Mouse (Mus musculus) heart, embryonic 15.5 days (tissue): ENCODE data around the gene Hyal2. TPM values are rescaled to one million over a fixed set of nuclear protein-coding genes. Genes with fewer than 3 reads are reported as not detected.
"Not testable (repeated sequence)": the region's sequence is repeated elsewhere in the genome, so short reads cannot be mapped to it uniquely, and the experiment has no call there.

Source experiments
- ATAC-seq: fragments of 200-750 bp; cut with Nextera tagmentation; replicated peaks from 2 replicates; pipeline ENCODE4 v1.8.0; 2017; ENCODE audit warnings: low read depth, moderate TSS enrichment; ENCODE audit not compliant: insufficient number of reproducible peaks, insufficient read depth, low FRiP score
- H3K27ac ChIP-seq: fragments of 300-500 bp; sonication (generic); 2 replicates; pipeline ENCODE4 v1.5.1; 2015; ENCODE audit warnings: mild to moderate bottlenecking, inconsistent platforms
- H3K27me3 ChIP-seq: fragments of 300-500 bp; sonication (generic); 2 replicates; pipeline ENCODE4 v1.6.1; 2015; ENCODE audit warnings: inconsistent platforms
- H3K36me3 ChIP-seq: fragments of 300-500 bp; sonication (generic); 2 replicates; pipeline ENCODE4 v1.6.1; 2015; ENCODE audit warnings: mild to moderate bottlenecking, inconsistent platforms
- H3K4me1 ChIP-seq: fragments of 300-500 bp; sonication (generic); replicated peaks from 2 replicates; pipeline ENCODE4 v1.6.1; 2015; ENCODE audit warnings: inconsistent platforms
- H3K4me2 ChIP-seq: fragments of 300-500 bp; sonication (generic); 2 replicates; pipeline ENCODE4 v1.6.1; 2015; ENCODE audit warnings: inconsistent platforms, mild to moderate bottlenecking, moderate library complexity
- H3K4me3 ChIP-seq: fragments of 300-500 bp; sonication (generic); 2 replicates; pipeline ENCODE4 v1.5.1; 2015; ENCODE audit warnings: mild to moderate bottlenecking, inconsistent platforms
- H3K9ac ChIP-seq: fragments of 300-500 bp; sonication (generic); 2 replicates; pipeline ENCODE4 v1.6.1; 2015; ENCODE audit warnings: mild to moderate bottlenecking, inconsistent platforms
- H3K9me3 ChIP-seq: fragments of 300-500 bp; sonication (generic); replicated peaks from 2 replicates; pipeline ENCODE4 v1.6.1; 2016; ENCODE audit warnings: inconsistent platforms
- WGBS: fragments of 180-500 bp; shearing (Covaris S2); methylation state at CpG from one replicate; pipeline ENCODE4 v1.1.7; 2015; ENCODE audit warnings: mixed read lengths; 5-methylcytosine and 5-hydroxymethylcytosine counted together
- polyA plus RNA-seq: library from polyadenylated mRNA; unstranded; fragments of >200 nt; fragmentation: Nextera tagmentation; extraction: Ambion mirVana; gene quantifications from 2 replicates; pipeline ENCODE4 v1.2.1, GENCODE M21; 2015

The Hyal2 gene
- polyA plus RNA-seq, 1 experiment from 2014 or later, result 72.2 TPM

GRCm38 (mm10) chr9:107554319-107554825 is 13.4 kb upstream of the Hyal2 start:
- Histone ChIP-seq H3K4me1 (peaks cover 52% of the 10 kb centered on the region), H3K4me2 (peak overlapping the region; percentile 91), H3K9me3 (no peaks in the 10 kb centered on the region), H3K27me3 (peaks cover 12% of the 10 kb centered on the region; the same call in 1 of the 2 replicates), H3K27ac (peak overlapping the region; percentile 96), H3K9ac (peak overlapping the region; percentile 86), H3K36me3 (peaks cover 24% of the 10 kb centered on the region), H3K4me3 (peak overlapping the region; percentile 77)
- under 1% methylated on average over 53 of the region's 53 CpGs for WGBS
- peak; percentile 89 for ATAC-seq

DNA sequence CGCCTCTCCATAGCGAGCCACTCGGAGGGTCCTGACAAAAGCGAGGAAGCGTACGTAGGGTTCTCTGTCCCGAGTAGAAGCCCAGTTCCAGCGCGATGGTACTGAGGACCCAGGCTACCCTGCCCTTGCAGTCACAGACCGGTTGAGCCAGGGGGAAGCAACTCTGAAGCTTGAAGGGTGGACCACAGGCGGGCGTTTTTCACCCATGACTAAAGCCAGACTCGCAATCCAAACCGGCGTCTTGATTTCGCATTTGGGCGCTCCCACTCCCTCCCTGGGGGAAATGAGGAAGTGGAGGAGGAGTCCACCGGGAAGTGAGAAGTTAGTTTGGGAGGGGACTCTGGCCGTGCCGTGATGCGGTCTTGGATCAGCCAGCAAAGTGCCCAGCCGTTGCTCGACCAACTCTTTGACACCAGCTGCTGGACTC is 12.7 kb upstream of the Hyal2 start:
- Histone ChIP-seq H3K4me3 (peak overlapping the region; percentile 77), H3K9ac (peak overlapping the region; percentile 86), H3K27me3 (peaks cover 8% of the 10 kb centered on the region; the same call in 1 of the 2 replicates), H3K36me3 (peaks cover 31% of the 10 kb centered on the region), H3K27ac (peak overlapping the region; percentile 96), H3K9me3 (no peaks in the 10 kb centered on the region), H3K4me2 (peak overlapping the region; percentile 91), H3K4me1 (peaks cover 52% of the 10 kb centered on the region)
- 0% methylated on average over 23 of the region's 23 CpGs for WGBS
- peak; percentile 3 for ATAC-seq

DNA sequence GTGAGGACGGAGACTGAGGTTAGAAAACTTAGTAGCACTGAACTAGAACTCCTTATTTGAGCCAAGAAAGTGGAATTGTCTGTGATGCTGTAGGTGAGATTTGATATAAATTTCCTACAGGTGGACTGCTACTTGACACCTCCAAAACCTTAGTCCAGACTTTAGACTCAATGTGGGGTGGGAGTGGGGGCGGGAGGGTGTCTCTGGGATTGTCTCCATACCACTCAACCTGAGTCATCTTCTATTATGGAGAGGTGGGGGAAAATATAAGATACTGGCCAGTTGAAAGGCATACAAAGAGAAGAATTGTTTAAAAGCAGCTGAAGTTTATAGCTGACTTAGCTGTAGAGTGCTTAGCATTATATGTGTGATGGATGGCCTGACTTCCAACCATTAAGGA is 12.0 kb upstream of the Hyal2 start:
- Histone ChIP-seq H3K4me2 (peak overlapping the region; percentile 91), H3K27ac (peak overlapping the region; percentile 96), H3K36me3 (peaks cover 38% of the 10 kb centered on the region), H3K4me3 (peak overlapping the region; percentile 77), H3K27me3 (peaks cover 3% of the 10 kb centered on the region; the same call in 1 of the 2 replicates), H3K9me3 (no peaks in the 10 kb centered on the region), H3K4me1 (peaks cover 51% of the 10 kb centered on the region), H3K9ac (peak overlapping the region; percentile 86)
- no peak for ATAC-seq
- WGBS, result 28% methylated on average over 2 of the region's 2 CpGs

DNA sequence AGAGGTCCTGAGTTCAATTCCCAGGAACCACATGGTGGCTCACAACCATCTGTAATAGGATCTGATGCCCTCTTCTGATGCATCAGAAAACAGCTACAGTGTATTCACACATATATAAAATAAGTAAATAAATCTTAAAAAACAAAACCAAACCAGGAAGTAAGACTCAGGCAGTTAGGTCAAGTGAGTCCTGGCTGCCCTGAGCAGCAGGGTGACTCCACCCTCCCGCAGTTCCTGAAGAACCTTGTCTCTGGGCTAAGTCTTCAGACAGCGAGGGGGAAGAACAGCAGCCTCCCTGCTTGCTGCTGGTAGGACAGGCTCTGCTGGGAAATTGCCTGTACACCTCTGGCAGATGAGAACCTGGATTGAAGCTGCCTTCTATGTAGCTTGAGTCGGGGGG is 11.4 kb upstream of the Hyal2 start:
- peak overlapping the region; percentile 44 for H3K9ac ChIP-seq
- peak overlapping the region; percentile 77 for H3K4me3 ChIP-seq
- H3K4me1 ChIP-seq, result peaks cover 45% of the 10 kb centered on the region
- no peaks in the 10 kb centered on the region for H3K9me3 ChIP-seq
- no peak for ATAC-seq
- 44% methylated on average over 3 of the region's 3 CpGs for WGBS
- peaks cover 44% of the 10 kb centered on the region for H3K36me3 ChIP-seq
- H3K27ac ChIP-seq, result peak overlapping the region; percentile 96
- H3K4me2 ChIP-seq, result peak overlapping the region; percentile 91
- H3K27me3 ChIP-seq, result no peaks in the 10 kb centered on the region

DNA sequence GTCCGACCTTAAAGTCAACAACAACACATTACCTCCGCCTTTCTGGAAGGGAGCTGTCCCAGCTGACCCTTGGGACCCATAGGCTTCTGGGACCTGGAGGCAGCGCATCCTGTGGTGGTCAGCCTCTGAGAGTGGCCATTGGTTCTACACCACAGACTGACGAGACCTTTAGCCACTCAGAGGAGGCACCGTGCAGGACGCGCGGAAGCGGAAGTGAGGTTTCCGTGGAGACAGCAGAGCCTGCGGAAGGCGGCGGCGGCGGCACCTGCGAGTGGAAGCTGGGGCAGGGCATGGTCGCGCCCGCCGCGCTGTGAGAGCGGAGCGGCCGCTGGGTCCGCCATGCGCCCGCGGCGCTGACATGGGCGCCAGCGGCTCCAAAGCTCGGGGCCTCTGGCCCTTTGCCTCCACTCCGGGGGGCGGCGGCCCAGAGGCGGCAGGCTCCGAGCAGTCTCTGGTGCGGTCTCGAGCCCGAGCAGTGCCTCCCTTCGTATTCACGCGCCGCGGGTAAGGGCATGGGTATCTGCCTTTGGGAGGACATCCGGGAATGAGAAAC is 4.6 kb upstream of the Hyal2 start, which contains the start of gene Tusc2:
Gene Tusc2, plus strand, starts transcription at position 227 of the 553 bp plus-strand sequence.
- peak within 1 kb of the TSS; percentile 82 for H3K9ac ChIP-seq
- peaks cover 52% of the 10 kb centered on the region for H3K36me3 ChIP-seq
- H3K9me3 ChIP-seq, result no peaks in the 10 kb centered on the region
- no peaks in the 10 kb centered on the region for H3K27me3 ChIP-seq
- peak; percentile 93 for ATAC-seq
- WGBS, result under 1% methylated on average over 46 of the region's 46 CpGs
- H3K4me2 ChIP-seq, result peak within 1 kb of the TSS; percentile 80
- H3K27ac ChIP-seq, result peak within 1 kb of the TSS; percentile 79
- peak within 1 kb of the TSS; percentile 85 for H3K4me3 ChIP-seq
- H3K4me1 ChIP-seq, result peaks cover 42% of the 10 kb centered on the region

- ATAC-seq, H3K9me3 ChIP-seq: not testable (repeated sequence)
These were observed 2.2 kb upstream of the Hyal2 start for GRCm38 (mm10) chr9:107565556-107565955.

DNA sequence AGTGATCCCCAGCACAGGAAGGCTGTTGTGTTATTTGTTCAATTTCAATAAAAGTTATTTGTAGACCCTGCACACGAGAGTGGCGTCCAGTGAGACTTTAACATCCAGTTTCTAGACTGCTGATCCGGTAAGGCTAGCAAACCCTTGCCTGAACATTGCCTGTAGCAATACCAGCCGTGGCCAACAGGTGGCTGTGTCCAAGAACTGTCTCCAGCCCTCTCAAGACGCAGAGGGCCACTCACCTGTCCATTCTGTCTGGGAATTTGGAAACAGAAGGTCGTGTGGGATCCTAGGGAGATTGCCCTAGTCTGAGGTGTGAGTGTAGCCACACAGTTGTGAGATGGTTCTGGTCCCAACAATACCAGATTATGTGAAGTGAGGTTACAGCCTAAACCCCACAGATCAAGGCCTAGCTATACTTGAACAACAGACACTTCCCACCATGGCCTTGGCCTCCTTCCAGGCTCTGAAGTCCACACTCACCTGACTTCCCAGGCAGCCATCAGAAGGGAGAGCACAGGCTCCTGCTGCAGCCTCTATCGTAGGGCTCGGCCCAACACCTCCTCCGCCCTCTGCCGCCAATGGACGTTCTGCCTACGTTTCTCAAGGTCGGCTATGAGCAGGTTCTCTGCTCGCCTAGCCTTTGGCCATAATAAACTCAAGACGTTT is 1.6 kb upstream of the Hyal2 start:
- H3K27me3 ChIP-seq, result no peaks in the 10 kb centered on the region
- H3K4me3 ChIP-seq, result 0 out of 2 replicates have a peak overlapping the region, but pooled peaks have one; percentile 7
- WGBS, result 51% methylated on average over 15 of the region's 15 CpGs
- H3K9ac ChIP-seq, result no peak overlapping the region
- no peaks in the 10 kb centered on the region for H3K9me3 ChIP-seq
- H3K36me3 ChIP-seq, result peaks cover 21% of the 10 kb centered on the region
- H3K4me2 ChIP-seq, result peak overlapping the region; percentile 85
- peak overlapping the region; percentile 89 for H3K27ac ChIP-seq
- ATAC-seq, result no peak
- peaks cover 60% of the 10 kb centered on the region for H3K4me1 ChIP-seq

More at GRCm38 (mm10) chr9:107565556-107565955, 2.2 kb upstream of the Hyal2 start:
- Histone ChIP-seq H3K4me2 (peak overlapping the region; percentile 85), H3K4me3 (peak overlapping the region; percentile 14; the same call in 1 of the 2 replicates), H3K36me3 (peaks cover 27% of the 10 kb centered on the region), H3K4me1 (peaks cover 54% of the 10 kb centered on the region), H3K27ac (peak overlapping the region; percentile 89)
- H3K27me3 ChIP-seq, H3K9ac ChIP-seq: not testable (repeated sequence)
- 43% methylated on average over 5 of the region's 5 CpGs for WGBS

GRCm38 (mm10) chr9:107566855-107567254 is 890 bp upstream of the Hyal2 start:
- Histone ChIP-seq H3K9me3 (no peaks in the 10 kb centered on the region), H3K36me3 (peaks cover 17% of the 10 kb centered on the region), H3K4me3 (0 out of 2 replicates have a peak overlapping the region, but pooled peaks have one; percentile 7), H3K9ac (no peak overlapping the region), H3K27ac (peak overlapping the region; percentile 89), H3K27me3 (no peaks in the 10 kb centered on the region), H3K4me1 (peaks cover 67% of the 10 kb centered on the region), H3K4me2 (peak overlapping the region; percentile 85)
- WGBS, result 55% methylated on average over 3 of the region's 3 CpGs
- peak; percentile 28 for ATAC-seq

GRCm38 (mm10) chr9:107568331-107569261 is 851 bp downstream of the Hyal2 start:
- Histone ChIP-seq H3K4me2 (peak overlapping the region; percentile 85), H3K27ac (peak overlapping the region; percentile 89), H3K36me3 (peaks cover 26% of the 10 kb centered on the region), H3K27me3 (no peaks in the 10 kb centered on the region), H3K9ac (peak overlapping the region; percentile 81), H3K4me1 (peaks cover 66% of the 10 kb centered on the region), H3K9me3 (no peaks in the 10 kb centered on the region), H3K4me3 (peak overlapping the region; percentile 89)
- ATAC-seq, result peak; percentile 71
- under 1% methylated on average over 41 of the region's 41 CpGs for WGBS

GRCm38 (mm10) chr9:107569270-107569669 is 1.5 kb downstream of the Hyal2 start:
- H3K27ac ChIP-seq, result peak overlapping the region; percentile 89
- peaks cover 30% of the 10 kb centered on the region for H3K36me3 ChIP-seq

More at GRCm38 (mm10) chr9:107569270-107569669, 1.5 kb downstream of the Hyal2 start:
- under 1% methylated on average over 23 of the region's 23 CpGs for WGBS
- peak; percentile 4 for ATAC-seq
- peak overlapping the region; percentile 85 for H3K4me2 ChIP-seq
- H3K9ac ChIP-seq, result peak overlapping the region; percentile 81
- H3K9me3 ChIP-seq, result no peaks in the 10 kb centered on the region
- peaks cover 59% of the 10 kb centered on the region for H3K4me1 ChIP-seq
- H3K4me3 ChIP-seq, result peak overlapping the region; percentile 89
- H3K27me3 ChIP-seq, result no peaks in the 10 kb centered on the region
